Mouse (Mus musculus) midbrain, embryonic 14.5 days (tissue): Measurements from ENCODE around the gene Itga11. TPM values are rescaled to one million over a fixed set of nuclear protein-coding genes. Genes with fewer than 3 reads are reported as not detected.

Source experiments
- ATAC-seq: fragments of 200-750 bp; cut with Nextera tagmentation; 2 replicates; pipeline ENCODE4 v1.8.0; 2017; ENCODE audit warnings: moderate number of reproducible peaks, moderate library complexity; ENCODE audit not compliant: low FRiP score, low TSS enrichment
- DNase-seq: peaks from one replicate; pipeline ENCODE4 v3.0.0-alpha.2; 2015
- H3K27ac ChIP-seq: fragments of 300-500 bp; sonication (generic); replicated peaks from 2 replicates; pipeline ENCODE4 v1.5.1; 2014; ENCODE audit warnings: mild to moderate bottlenecking, low read depth, low read length, moderate library complexity
- H3K27me3 ChIP-seq: fragments of 300-500 bp; sonication (generic); 2 replicates; pipeline ENCODE4 v1.6.1; 2014; ENCODE audit warnings: low read length, control low read depth, mixed read lengths; ENCODE audit not compliant: control insufficient read depth, insufficient read depth
- H3K36me3 ChIP-seq: fragments of 300-500 bp; sonication (generic); 2 replicates; pipeline ENCODE4 v1.6.1; 2014; ENCODE audit warnings: low read length, control low read depth; ENCODE audit not compliant: control insufficient read depth, insufficient read depth
- H3K4me1 ChIP-seq: fragments of 300-500 bp; sonication (generic); 2 replicates; pipeline ENCODE4 v1.6.1; 2014; ENCODE audit warnings: mild to moderate bottlenecking, antibody characterized with exemption, low read length, control low read depth; ENCODE audit not compliant: control insufficient read depth, insufficient read depth
- H3K4me2 ChIP-seq: fragments of 300-500 bp; sonication (generic); 2 replicates; pipeline ENCODE4 v1.6.1; 2014; ENCODE audit warnings: mild to moderate bottlenecking, low read length, moderate library complexity
- H3K4me3 ChIP-seq: fragments of 300-500 bp; sonication (generic); replicated peaks from 2 replicates; pipeline ENCODE4 v1.5.1; 2014; ENCODE audit warnings: low read depth, low read length
- H3K9ac ChIP-seq: fragments of 300-500 bp; sonication (generic); replicated peaks from 2 replicates; pipeline ENCODE4 v1.6.1; 2014; ENCODE audit warnings: mild to moderate bottlenecking, low read length, moderate library complexity
- H3K9me3 ChIP-seq: fragments of 300-500 bp; sonication (generic); 2 replicates; pipeline ENCODE4 v1.6.1; 2016; ENCODE audit warnings: low read length, control low read depth, mixed read lengths; ENCODE audit not compliant: control insufficient read depth
- WGBS: fragments of 180-500 bp; shearing (Covaris S2); extraction: QIAGEN DNeasy Blood & Tissue Kit; methylation state at CpG from one replicate; pipeline ENCODE4 v1.1.7; 2014; 5-methylcytosine and 5-hydroxymethylcytosine counted together
- polyA plus RNA-seq: library from polyadenylated mRNA; unstranded; fragments of >200 nt; fragmentation: Nextera tagmentation; extraction: Ambion mirVana; gene quantifications from 2 replicates; pipeline ENCODE4 v1.2.1, GENCODE M21; 2014

Itga11 gene
- polyA plus RNA-seq, 1 experiment from 2014 or later = 1.8 TPM

- 89% methylated on average over 4 of the region's 4 CpGs for WGBS
- Histone ChIP-seq H3K27me3 (no peaks in the 10 kb centered on the region), H3K4me2 (no peak overlapping the region), H3K9me3 (no peaks in the 10 kb centered on the region), H3K27ac (no peak overlapping the region), H3K4me3 (no peak overlapping the region), H3K4me1 (no peaks in the 10 kb centered on the region), H3K36me3 (no peaks in the 10 kb centered on the region), H3K9ac (no peak overlapping the region)
- DNase-seq = no peak
- no peak for ATAC-seq
These were observed 19.2 kb downstream of the Itga11 start for GRCm38 (mm10) chr9:62696799-62697198.

GRCm38 (mm10) chr9:62707267-62707666 is 29.6 kb downstream of the Itga11 start:
- WGBS = 84% methylated on average over 4 of the region's 4 CpGs
- H3K4me2 ChIP-seq = no peak overlapping the region

GRCm38 (mm10) chr9:62707870-62708269 is 30.2 kb downstream of the Itga11 start:
- H3K27me3 ChIP-seq = no peaks in the 10 kb centered on the region
- peaks cover 3% of the 10 kb centered on the region; the same call in 1 of the 2 replicates for H3K4me1 ChIP-seq
- H3K9me3 ChIP-seq = no peaks in the 10 kb centered on the region
- H3K9ac ChIP-seq = no peak overlapping the region
- ATAC-seq = no peak
- peak; percentile 59 for DNase-seq
- H3K4me2 ChIP-seq = no peak overlapping the region
- no peak overlapping the region for H3K4me3 ChIP-seq
- no peaks in the 10 kb centered on the region for H3K36me3 ChIP-seq
- no peak overlapping the region for H3K27ac ChIP-seq
- 58% methylated on average over 6 of the region's 6 CpGs for WGBS

More at GRCm38 (mm10) chr9:62707267-62707666, 29.6 kb downstream of the Itga11 start:
- H3K4me1 ChIP-seq = peaks cover 3% of the 10 kb centered on the region; the same call in 1 of the 2 replicates
- H3K9me3 ChIP-seq = no peaks in the 10 kb centered on the region
- no peaks in the 10 kb centered on the region for H3K36me3 ChIP-seq
- H3K9ac ChIP-seq = no peak overlapping the region
- no peak for ATAC-seq
- no peak overlapping the region for H3K27ac ChIP-seq
- no peaks in the 10 kb centered on the region for H3K27me3 ChIP-seq
- H3K4me3 ChIP-seq = no peak overlapping the region
- no peak for DNase-seq

- Histone ChIP-seq H3K4me3 (no peak overlapping the region), H3K9me3 (no peaks in the 10 kb centered on the region), H3K27me3 (no peaks in the 10 kb centered on the region), H3K27ac (no peak overlapping the region), H3K36me3 (no peaks in the 10 kb centered on the region), H3K4me2 (no peak overlapping the region), H3K4me1 (peaks cover 3% of the 10 kb centered on the region; the same call in 1 of the 2 replicates), H3K9ac (no peak overlapping the region)
- WGBS = 88% methylated on average over 5 of the region's 5 CpGs
- no peak for DNase-seq
- no peak for ATAC-seq
These were observed 32.4 kb downstream of the Itga11 start for GRCm38 (mm10) chr9:62709983-62710382.

- Histone ChIP-seq H3K4me3 (no peak overlapping the region), H3K4me1 (peaks cover 3% of the 10 kb centered on the region; the same call in 1 of the 2 replicates), H3K9ac (no peak overlapping the region), H3K36me3 (no peaks in the 10 kb centered on the region), H3K9me3 (no peaks in the 10 kb centered on the region), H3K27ac (no peak overlapping the region; the same call in 1 of the 2 replicates), H3K27me3 (no peaks in the 10 kb centered on the region), H3K4me2 (no peak overlapping the region)
- ATAC-seq (no peak), DNase-seq (no peak)
- WGBS = 85% methylated on average over 6 of the region's 6 CpGs
These were observed 34.7 kb downstream of the Itga11 start for GRCm38 (mm10) chr9:62712374-62712773.

- no peak overlapping the region for H3K4me2 ChIP-seq
- no peaks in the 10 kb centered on the region for H3K27me3 ChIP-seq
- H3K4me3 ChIP-seq = no peak overlapping the region
- H3K36me3 ChIP-seq = no peaks in the 10 kb centered on the region
- ATAC-seq = no peak
- WGBS = 83% methylated on average over 8 of the region's 8 CpGs
- DNase-seq = no peak
- no peaks in the 10 kb centered on the region for H3K4me1 ChIP-seq
- no peak overlapping the region for H3K27ac ChIP-seq
- no peak overlapping the region for H3K9ac ChIP-seq
- H3K9me3 ChIP-seq = no peaks in the 10 kb centered on the region
These were observed 35.4 kb downstream of the Itga11 start for GRCm38 (mm10) chr9:62713040-62713439.

GRCm38 (mm10) chr9:62714336-62714735 is 36.7 kb downstream of the Itga11 start:
- H3K4me3 ChIP-seq = no peak overlapping the region
- H3K36me3 ChIP-seq = no peaks in the 10 kb centered on the region
- ATAC-seq = no peak
- no peak for DNase-seq
- 55% methylated on average over 3 of the region's 3 CpGs for WGBS
- no peak overlapping the region for H3K4me2 ChIP-seq
- H3K4me1 ChIP-seq = no peaks in the 10 kb centered on the region
- H3K27ac ChIP-seq = no peak overlapping the region
- no peak overlapping the region for H3K9ac ChIP-seq
- no peaks in the 10 kb centered on the region for H3K9me3 ChIP-seq
- H3K27me3 ChIP-seq = no peaks in the 10 kb centered on the region

GRCm38 (mm10) chr9:62717982-62718381 is 40.4 kb downstream of the Itga11 start:
- H3K4me3 ChIP-seq = no peak overlapping the region
- no peaks in the 10 kb centered on the region for H3K9me3 ChIP-seq
- H3K27me3 ChIP-seq = no peaks in the 10 kb centered on the region
- DNase-seq (peak; percentile 32), ATAC-seq (no peak)
- H3K4me1 ChIP-seq = no peaks in the 10 kb centered on the region
- H3K36me3 ChIP-seq = no peaks in the 10 kb centered on the region
- H3K4me2 ChIP-seq = no peak overlapping the region
- no peak overlapping the region; the same call in 1 of the 2 replicates for H3K9ac ChIP-seq
- 48% methylated on average over 8 of the region's 8 CpGs for WGBS
- H3K27ac ChIP-seq = no peak overlapping the region

- Histone ChIP-seq H3K27ac (no peak overlapping the region), H3K9me3 (no peaks in the 10 kb centered on the region), H3K36me3 (no peaks in the 10 kb centered on the region), H3K4me2 (no peak overlapping the region), H3K9ac (no peak overlapping the region), H3K4me3 (no peak overlapping the region), H3K4me1 (no peaks in the 10 kb centered on the region), H3K27me3 (no peaks in the 10 kb centered on the region)
- WGBS = 94% methylated on average over 2 of the region's 2 CpGs
- ATAC-seq (no peak), DNase-seq (no peak)
These were observed 44.2 kb downstream of the Itga11 start for GRCm38 (mm10) chr9:62721791-62722190.
